Mouse (Mus musculus) CH12.LX (cell line): Measurements from ENCODE around the gene Syce3. TPM values are rescaled to one million over a fixed set of nuclear protein-coding genes. Genes with fewer than 3 reads are reported as not detected.
A peak's percentile ranks its signal among the peaks of the same experiment; 100 is the strongest.

Experiments
- DNase-seq: peaks from one replicate; pipeline ENCODE4 v3.0.0-alpha.2; 2013; ENCODE audit errors: extremely low read depth
- H3K27ac ChIP-seq: 2 replicates; pipeline ENCODE4 v1.5.1; 2012; ENCODE audit warnings: low read depth, mild to moderate bottlenecking, control low read depth, moderate library complexity; ENCODE audit not compliant: insufficient read depth
- H3K27me3 ChIP-seq: replicated peaks from 2 replicates; pipeline ENCODE3; 2012; ENCODE audit warnings: inconsistent platforms
- H3K36me3 ChIP-seq, 2 experiments: replicated peaks in 1 of 2; 2 replicates each; pipeline versions ENCODE3 to v1.6.1; 2012; ENCODE audit warnings: inconsistent platforms in 1 of 2, low read length in 1 of 2, mild to moderate bottlenecking in 1 of 2, mixed read lengths in 1 of 2, moderate library complexity in 1 of 2; ENCODE audit not compliant: control insufficient read depth in 1 of 2, insufficient read depth in 1 of 2
- H3K4me1 ChIP-seq, 2 experiments: 2 replicates each; pipeline ENCODE4 v1.6.1; 2012; ENCODE audit warnings: inconsistent platforms in 1 of 2, moderate library complexity in 1 of 2; ENCODE audit not compliant: insufficient read depth in 2 of 2, control insufficient read depth in 1 of 2
- H3K4me2 ChIP-seq: 2 replicates; pipeline ENCODE4 v1.6.1; 2012; ENCODE audit warnings: low read depth, mild to moderate bottlenecking, control low read depth; ENCODE audit not compliant: poor library complexity, insufficient read depth, severe bottlenecking
- H3K4me3 ChIP-seq, 3 experiments: fragments of 150-350 bp in 1 of 3; sonication (generic) in 1 of 3; replicated peaks in 1 of 3; 2 replicates each; pipeline versions ENCODE3 to v1.5.1; 2011 to 2012; ENCODE audit warnings: low read depth in 2 of 3, low read length in 2 of 3, mild to moderate bottlenecking in 2 of 3, moderate library complexity in 2 of 3, control low read depth in 1 of 3, improper control_type of control experiment in 1 of 3, inconsistent platforms in 1 of 3, mixed read lengths in 1 of 3; ENCODE audit not compliant: poor library complexity in 1 of 3
- H3K79me2 ChIP-seq: replicated peaks from 2 replicates; pipeline ENCODE4 v1.6.1; 2012; ENCODE audit warnings: mild to moderate bottlenecking, moderate library complexity; ENCODE audit not compliant: control insufficient read depth, poor library complexity, insufficient read depth, severe bottlenecking; ENCODE audit errors: extremely low read depth
- H3K9ac ChIP-seq: 2 replicates; pipeline ENCODE4 v1.6.1; 2012; ENCODE audit warnings: low read depth, mild to moderate bottlenecking, control low read depth, moderate library complexity; ENCODE audit not compliant: insufficient read depth
- H3K9me3 ChIP-seq: replicated peaks from 2 replicates; pipeline ENCODE3; 2012; ENCODE audit warnings: low read length, inconsistent platforms, mixed read lengths
- CHD1 ChIP-seq: IDR thresholded peaks from 2 replicates; pipeline ENCODE4 v1.6.1; 2012; ENCODE audit warnings: low read depth, low read length, improper control_type of control experiment, inconsistent platforms
- CTCF ChIP-seq, 2 experiments: IDR thresholded peaks in 1 of 2; conservative IDR thresholded peaks in 1 of 2; 2 replicates each; pipeline ENCODE4 v1.5.1; 2011 to 2012; ENCODE audit warnings: low read depth in 2 of 2, low read length in 2 of 2, improper control_type of control experiment in 1 of 2, inconsistent platforms in 1 of 2, mild to moderate bottlenecking in 1 of 2, moderate library complexity in 1 of 2
- EP300 ChIP-seq: IDR thresholded peaks from 2 replicates; pipeline ENCODE4 v1.6.1; 2011; ENCODE audit warnings: low read length, improper control_type of control experiment
- ETS1 ChIP-seq: conservative IDR thresholded peaks from 2 replicates; pipeline ENCODE4 v1.6.1; 2012; ENCODE audit warnings: low read depth, mild to moderate bottlenecking, inconsistent platforms, low read length, improper control_type of control experiment, moderate library complexity
- HCFC1 ChIP-seq: IDR thresholded peaks from 2 replicates; pipeline ENCODE4 v1.6.1; 2012; ENCODE audit warnings: low read depth, mild to moderate bottlenecking, inconsistent platforms, low read length, improper control_type of control experiment
- IRF4 ChIP-seq: IDR thresholded peaks from 2 replicates; pipeline ENCODE4 v1.6.1; 2014; ENCODE audit warnings: low read depth, mild to moderate bottlenecking, inconsistent platforms, low read length, improper control_type of control experiment
- JUN ChIP-seq: IDR thresholded peaks from 2 replicates; pipeline ENCODE4 v1.6.1; 2011; ENCODE audit warnings: low read depth, mild to moderate bottlenecking, low read length, improper control_type of control experiment, moderate library complexity; ENCODE audit not compliant: insufficient read depth
- MAFK ChIP-seq: IDR thresholded peaks from 2 replicates; pipeline ENCODE4 v1.6.1; 2011; ENCODE audit warnings: low read length, improper control_type of control experiment; ENCODE audit not compliant: insufficient replicate concordance
- MAX ChIP-seq: IDR thresholded peaks from 2 replicates; pipeline ENCODE4 v1.6.1; 2011; ENCODE audit warnings: low read length, improper control_type of control experiment
- MEF2A ChIP-seq: IDR thresholded peaks from 2 replicates; pipeline ENCODE4 v1.6.1; 2014; ENCODE audit warnings: low read depth, mild to moderate bottlenecking, inconsistent platforms, low read length, improper control_type of control experiment, borderline replicate concordance
- MXI1 ChIP-seq: IDR thresholded peaks from 2 replicates; pipeline ENCODE4 v1.6.1; 2011; ENCODE audit warnings: mild to moderate bottlenecking, low read depth, low read length, improper control_type of control experiment
- MYC ChIP-seq: IDR thresholded peaks from 2 replicates; pipeline ENCODE4 v1.6.1; 2011; ENCODE audit warnings: low read depth, mild to moderate bottlenecking, improper control_type of control experiment, low read length
- NRF1 ChIP-seq: IDR thresholded peaks from 2 replicates; pipeline ENCODE4 v1.6.1; 2014; ENCODE audit warnings: low read depth, mild to moderate bottlenecking, inconsistent platforms, low read length, improper control_type of control experiment, moderate library complexity
- PAX5 ChIP-seq: IDR thresholded peaks from 2 replicates; pipeline ENCODE4 v1.6.1; 2012; ENCODE audit warnings: low read length, inconsistent platforms, mixed read lengths
- POLR2AphosphoS2 ChIP-seq: IDR thresholded peaks from 2 replicates; pipeline ENCODE4 v1.6.1; 2011; ENCODE audit warnings: low read depth, low read length, improper control_type of control experiment
- RAD21 ChIP-seq: IDR thresholded peaks from 2 replicates; pipeline ENCODE4 v1.6.1; 2011; ENCODE audit warnings: low read depth, mild to moderate bottlenecking, low read length, improper control_type of control experiment, moderate library complexity
- RCOR1 ChIP-seq: conservative IDR thresholded peaks from 2 replicates; pipeline ENCODE4 v1.6.1; 2012; ENCODE audit warnings: low read depth, mild to moderate bottlenecking, inconsistent platforms, low read length, improper control_type of control experiment
- SMC3 ChIP-seq: IDR thresholded peaks from 2 replicates; pipeline ENCODE4 v1.6.1; 2011; ENCODE audit warnings: low read depth, low read length, improper control_type of control experiment
- TCF12 ChIP-seq: IDR thresholded peaks from 2 replicates; pipeline ENCODE4 v1.6.1; 2014; ENCODE audit warnings: low read depth, mild to moderate bottlenecking, inconsistent platforms, low read length, improper control_type of control experiment
- UBTF ChIP-seq: IDR thresholded peaks from 2 replicates; pipeline ENCODE4 v1.6.1; 2012; ENCODE audit warnings: low read depth, mild to moderate bottlenecking, inconsistent platforms, low read length, improper control_type of control experiment, moderate library complexity
- USF2 ChIP-seq: conservative IDR thresholded peaks from 2 replicates; pipeline ENCODE4 v1.6.1; 2011; ENCODE audit warnings: low read depth, low read length, improper control_type of control experiment
- ZC3H11A ChIP-seq: IDR thresholded peaks from 2 replicates; pipeline ENCODE4 v1.6.1; 2012; ENCODE audit warnings: low read depth, mild to moderate bottlenecking, inconsistent platforms, low read length, improper control_type of control experiment
- ZKSCAN1 ChIP-seq: IDR thresholded peaks from 2 replicates; pipeline ENCODE4 v1.6.1; 2012; ENCODE audit warnings: low read depth, inconsistent platforms, low read length, improper control_type of control experiment, borderline replicate concordance
- ZMIZ1 ChIP-seq: IDR thresholded peaks from 2 replicates; pipeline ENCODE4 v1.6.1; 2012; ENCODE audit warnings: low read depth, mild to moderate bottlenecking, inconsistent platforms, low read length, improper control_type of control experiment
- ZNF384 ChIP-seq: IDR thresholded peaks from 2 replicates; pipeline ENCODE4 v1.6.1; 2012; ENCODE audit warnings: low read depth, low read length, improper control_type of control experiment, inconsistent platforms
- dilution Hi-C: fragments of 300-500 bp; cut with MboI; formaldehyde crosslinking; loops from 2 replicates; pipeline ENCODE4 v1.14.3; 2020; ENCODE audit warnings: low sequenced_read_pairs; ENCODE audit not compliant: extremely low pct_unique_long_range_greater_than_20kb, extremely low pct_ligation_motif_present
- in situ Hi-C: fragments of 300-500 bp; cut with MboI; formaldehyde crosslinking; loops from 3 replicates; pipeline ENCODE4 v1.14.3; 2019; ENCODE audit warnings: low sequenced_read_pairs, low pct_ligation_motif_present, low pct_unique_long_range_greater_than_20kb, mixed read lengths
- polyA plus RNA-seq: library from polyadenylated mRNA; unstranded; fragments of >175 nt; gene quantifications from 2 replicates; pipeline ENCODE4 v1.2.1, GENCODE M21; 2012; ENCODE audit warnings: low read depth; ENCODE audit not compliant: insufficient read length
- total RNA-seq, 2 experiments: library from RNA; depleted of rRNA; stranded (reverse); fragments of 300-350 nt in 1 of 2; fragments of >200 nt in 1 of 2; gene quantifications; 2 replicates each; pipeline ENCODE4 v1.2.3; 2012 to 2014

Gene Syce3
- total and polyA plus RNA-seq, 3 experiments, result not detected

GRCm38 (mm10) chr15:89404831-89405623, 5.3 kb downstream of the Syce3 start:
- in situ Hi-C loops, result no loop called here
- no peak overlapping the region for H3K27ac ChIP-seq

DNA sequence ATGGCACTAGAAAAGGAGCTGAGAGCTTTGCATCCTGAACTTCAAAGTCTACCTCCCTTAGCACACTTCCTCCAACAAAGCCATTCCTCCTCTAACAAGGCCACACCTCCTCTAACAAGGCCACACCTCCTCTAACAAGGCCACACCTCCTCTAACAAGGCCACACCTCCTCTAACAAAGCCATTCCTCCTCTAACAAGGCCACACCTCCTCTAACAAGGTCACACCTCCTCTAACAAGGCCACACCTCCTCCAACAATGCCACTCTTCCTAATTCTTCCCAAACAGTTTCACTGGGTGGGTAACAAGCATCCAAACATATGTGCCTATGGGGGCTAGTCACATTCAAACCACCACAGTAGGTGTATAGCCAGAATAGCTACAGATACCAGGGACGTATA, 7.8 kb downstream of the Syce3 start:
- in situ Hi-C loops (no loop called here), dilution Hi-C loops (no loop called here)
- H3K79me2 ChIP-seq, result no peaks in the 10 kb centered on the region
- peaks cover 5% of the 10 kb centered on the region for H3K9me3 ChIP-seq
- no peaks in the 10 kb centered on the region for H3K4me1 ChIP-seq
- H3K4me3 ChIP-seq, result no peak overlapping the region
- H3K36me3 ChIP-seq, result no peaks in the 10 kb centered on the region
- H3K4me2 ChIP-seq, result no peak overlapping the region
- DNase-seq, result peak; percentile 4
- H3K9ac ChIP-seq, result no peak overlapping the region
- no peak overlapping the region for H3K27ac ChIP-seq
- peaks cover 14% of the 10 kb centered on the region for H3K27me3 ChIP-seq
- TF ChIP-seq PAX5, result no peak
- TF ChIP-seq UBTF, result no peak
- no peak for TF ChIP-seq HCFC1
- TF ChIP-seq ZMIZ1, result no peak
- TF ChIP-seq MXI1, result no peak
- TF ChIP-seq CTCF (conservative IDR thresholded peaks at IDR 0.05 in 1 of 2, IDR thresholded peaks at IDR 0.05 in 1 of 2; ENCODE audit: low read depth in 2 of 2, low read length in 2 of 2), result no peak
- TF ChIP-seq NRF1, result no peak
- no peak for TF ChIP-seq ETS1
- no peak for TF ChIP-seq MAX
- TF ChIP-seq ZNF384, result no peak
- no peak for TF ChIP-seq SMC3
- TF ChIP-seq USF2, result no peak
- no peak for TF ChIP-seq POLR2AphosphoS2
- TF ChIP-seq MYC, result no peak
- no peak for TF ChIP-seq CHD1
- no peak for TF ChIP-seq TCF12
- no peak for TF ChIP-seq MAFK

More at GRCm38 (mm10) chr15:89404831-89405623, 5.3 kb downstream of the Syce3 start:
- Histone ChIP-seq H3K27me3 (peaks cover 7% of the 10 kb centered on the region), H3K4me3 (no peak overlapping the region), H3K4me1 (no peaks in the 10 kb centered on the region), H3K9me3 (peaks cover 13% of the 10 kb centered on the region), H3K4me2 (no peak overlapping the region), H3K9ac (no peak overlapping the region), H3K36me3 (no peaks in the 10 kb centered on the region), H3K79me2 (no peaks in the 10 kb centered on the region)
- dilution Hi-C loops, result no loop called here
- TF ChIP-seq CTCF (conservative IDR thresholded peaks at IDR 0.05 in 1 of 2, IDR thresholded peaks at IDR 0.05 in 1 of 2; ENCODE audit: low read depth in 2 of 2, low read length in 2 of 2), result no peak
- TF ChIP-seq EP300, result no peak
- no peak for TF ChIP-seq PAX5
- TF ChIP-seq IRF4, result no peak
- no peak for TF ChIP-seq SMC3
- TF ChIP-seq MYC, result no peak
- TF ChIP-seq RAD21, result no peak
- no peak for TF ChIP-seq ZC3H11A
- no peak for TF ChIP-seq POLR2AphosphoS2
- no peak for TF ChIP-seq ZKSCAN1
- no peak for TF ChIP-seq RCOR1
- TF ChIP-seq MEF2A, result no peak
- no peak for TF ChIP-seq JUN
- TF ChIP-seq USF2, result no peak
- TF ChIP-seq ETS1, result no peak
- no peak for DNase-seq
